Mouse (Mus musculus) inflammation-experienced regulatory T-cells, adult 6 months (primary cell): ENCODE data around the gene Gm28044. TPM values are rescaled to one million over a fixed set of nuclear protein-coding genes. Genes with fewer than 3 reads are reported as not detected.
A peak's percentile ranks its signal among the peaks of the same experiment; 100 is the strongest.
"Not testable (repeated sequence)": the region's sequence is repeated elsewhere in the genome, so short reads cannot be mapped to it uniquely, and the experiment has no call there.

Experiments used
- ATAC-seq: one replicate; pipeline ENCODE4 v1.8.0; 2017
- polyA plus RNA-seq, 3 experiments: library from polyadenylated mRNA; unstranded; fragments of 100-300 nt; shearing (Covaris generic); gene quantifications; one replicate each; pipeline ENCODE4 v1.2.1; 2017

The Gm28044 gene
- polyA plus RNA-seq, result under 1 TPM in 1 of 3 experiments, not detected in 2; 0.69 TPM

GRCm38 (mm10) chr13:67360131-67360744 is at the start of gene Gm28044, which contains the start of gene Zfp953:
Gene Gm28044 (minus strand): TSS chr13:67360536.
Gene Zfp953 (minus strand): TSS chr13:67360605.
- peak; percentile 96 for ATAC-seq

DNA sequence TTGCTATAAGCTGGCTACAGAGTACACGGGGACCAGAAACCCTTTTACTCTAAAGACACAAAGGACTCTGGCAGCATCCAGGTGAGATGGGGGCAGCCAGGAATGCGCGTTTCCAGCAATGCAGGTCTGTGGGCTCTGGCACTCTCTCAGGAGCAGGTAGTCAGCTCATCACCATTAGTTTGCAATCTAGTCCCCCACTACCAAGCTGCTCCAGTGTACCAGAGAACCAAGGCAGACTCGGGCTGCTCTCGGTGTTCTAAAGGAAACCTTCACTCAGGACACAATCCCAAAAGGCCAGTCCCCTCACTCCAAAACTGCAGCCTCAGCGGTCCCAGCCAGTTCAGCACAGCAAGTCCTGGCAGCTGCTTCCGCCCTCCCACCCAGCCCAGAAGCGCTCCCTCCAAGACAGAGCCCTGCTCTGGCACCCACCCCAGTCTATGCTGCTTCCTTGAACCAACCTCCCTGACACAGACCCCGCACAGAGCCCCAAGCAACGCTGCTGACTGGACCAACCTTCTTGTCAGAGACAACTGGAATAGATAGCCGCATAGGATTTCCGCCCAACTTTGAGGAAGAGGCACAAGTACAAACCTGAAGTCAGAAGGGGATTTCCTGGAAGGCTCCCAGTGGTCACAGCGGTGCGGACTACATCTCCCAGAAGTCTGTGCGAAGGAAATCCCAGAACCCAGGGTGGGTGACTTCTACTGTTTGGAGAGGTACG is 39.0 kb upstream of the Gm28044 start, which contains the start of gene Zfp429:
TSS of gene Zfp429 (minus strand) at position 637 of the 721 bp plus-strand sequence.
- peak; percentile 99 for ATAC-seq

GRCm38 (mm10) chr13:67376255-67376654 is 15.9 kb upstream of the Gm28044 start:
- not testable (repeated sequence) for ATAC-seq

DNA sequence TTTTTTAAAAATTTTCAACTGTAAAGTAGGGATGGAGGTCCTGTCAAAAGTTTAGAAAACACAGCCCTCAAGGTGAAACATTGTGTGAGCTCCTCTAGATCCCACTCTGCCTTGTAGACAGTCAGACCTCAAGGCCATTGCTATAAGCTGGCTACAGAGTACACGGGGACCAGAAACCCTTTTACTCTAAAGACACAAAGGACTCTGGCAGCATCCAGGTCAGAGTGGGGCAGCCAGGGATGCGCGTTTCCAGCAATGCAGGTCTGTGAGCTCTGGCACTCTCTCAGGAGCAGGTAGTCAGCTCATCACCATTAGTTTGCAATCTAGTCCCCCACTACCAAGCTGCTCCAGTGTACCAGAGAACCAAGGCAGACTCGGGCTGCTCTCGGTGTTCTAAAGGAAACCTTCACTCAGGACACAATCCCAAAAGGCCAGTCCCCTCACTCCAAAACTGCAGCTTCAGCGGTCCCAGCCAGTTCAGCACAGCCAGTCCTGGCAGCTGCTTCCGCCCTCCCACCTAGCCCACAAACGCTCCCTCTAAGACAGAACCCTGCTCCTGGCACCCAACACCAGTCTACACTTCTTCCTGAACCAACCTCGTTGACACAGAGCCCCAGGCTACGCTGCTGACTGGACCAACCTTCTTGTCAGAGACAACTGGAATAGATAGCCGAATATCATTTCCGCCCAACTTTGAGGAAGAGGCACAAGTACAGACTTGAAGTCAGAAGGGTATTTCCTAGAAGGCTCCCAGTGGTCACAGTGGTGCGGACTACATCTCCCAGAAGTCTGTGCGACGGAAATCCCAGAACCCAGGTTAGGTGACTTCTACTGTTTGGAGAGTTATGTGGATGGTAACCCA is 14.9 kb upstream of the Gm28044 start, which contains the start of the genes Gm28041 and Zfp456:
TSS of gene Gm28041 (minus strand) at position 684 of the 862 bp plus-strand sequence.
TSS of gene Zfp456 (minus strand) at position 761 of the 862 bp plus-strand sequence.
- ATAC-seq, result peak; percentile 99

- ATAC-seq, result no peak
Measured at GRCm38 (mm10) chr13:67351854-67352253, 8.5 kb downstream of the Gm28044 start.

DNA sequence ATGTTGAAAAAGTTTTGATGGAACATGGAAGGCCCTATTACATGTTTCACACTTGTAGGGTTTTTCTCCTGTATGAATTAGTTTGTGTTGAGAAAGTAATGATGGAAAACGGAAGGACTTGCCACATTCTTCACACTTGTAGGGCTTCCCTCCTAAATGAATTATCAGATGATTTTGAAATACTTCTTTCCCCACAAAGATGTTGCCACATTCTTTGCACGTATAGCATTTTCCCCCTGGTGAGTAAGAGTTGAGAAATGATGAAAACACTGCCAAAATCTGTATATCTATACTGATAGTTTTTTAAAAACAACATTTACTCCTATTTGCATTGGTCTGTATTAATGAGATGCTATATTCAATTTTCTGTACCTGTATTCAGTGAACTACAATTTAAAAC is 16.9 kb downstream of the Gm28044 start:
- no peak for ATAC-seq

DNA sequence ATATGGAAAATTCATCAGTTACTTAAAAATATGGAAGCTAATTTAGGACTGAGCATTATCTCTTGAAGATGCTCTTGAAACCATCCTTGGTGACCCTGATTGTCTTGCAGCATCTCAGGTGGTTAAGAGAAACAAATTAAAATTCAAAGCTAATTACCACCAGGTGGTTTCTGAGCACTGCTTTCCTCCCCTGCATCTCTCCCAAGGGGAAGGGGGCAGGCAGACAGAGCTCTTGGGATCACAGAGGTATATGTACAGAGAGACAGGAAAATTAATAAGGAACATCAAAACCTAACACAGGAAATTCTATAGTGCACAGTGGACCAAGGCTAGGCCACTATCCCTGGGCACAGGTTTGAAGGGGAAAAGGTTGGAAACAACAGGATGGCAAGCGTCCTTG is 27.5 kb downstream of the Gm28044 start:
- ATAC-seq, result peak; percentile 19

GRCm38 (mm10) chr13:67332019-67332724 is 28.2 kb downstream of the Gm28044 start, which contains the start of gene Zfp595:
Gene Zfp595 (minus strand): TSS chr13:67332570.
- ATAC-seq, result peak; percentile 96

DNA sequence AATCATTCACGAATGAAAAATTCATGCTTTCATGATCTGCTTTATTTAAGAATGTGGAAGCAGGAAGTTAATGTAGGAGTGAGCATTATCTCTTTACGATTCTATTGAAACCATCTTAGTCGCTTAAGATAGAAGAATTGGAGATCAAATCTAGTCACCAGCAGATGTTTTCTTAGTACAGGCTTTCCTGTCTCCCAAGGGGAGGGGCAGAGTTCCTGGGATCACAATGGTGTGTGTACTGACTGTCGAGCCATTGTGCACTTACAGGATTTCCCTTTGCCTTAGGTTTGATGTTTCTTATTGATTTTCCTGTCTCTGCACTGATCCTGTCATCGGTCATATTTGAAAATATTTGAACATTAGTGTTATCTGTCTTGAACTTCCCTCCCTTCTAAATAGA is 53.6 kb downstream of the Gm28044 start:
- peak; percentile 27 for ATAC-seq

DNA sequence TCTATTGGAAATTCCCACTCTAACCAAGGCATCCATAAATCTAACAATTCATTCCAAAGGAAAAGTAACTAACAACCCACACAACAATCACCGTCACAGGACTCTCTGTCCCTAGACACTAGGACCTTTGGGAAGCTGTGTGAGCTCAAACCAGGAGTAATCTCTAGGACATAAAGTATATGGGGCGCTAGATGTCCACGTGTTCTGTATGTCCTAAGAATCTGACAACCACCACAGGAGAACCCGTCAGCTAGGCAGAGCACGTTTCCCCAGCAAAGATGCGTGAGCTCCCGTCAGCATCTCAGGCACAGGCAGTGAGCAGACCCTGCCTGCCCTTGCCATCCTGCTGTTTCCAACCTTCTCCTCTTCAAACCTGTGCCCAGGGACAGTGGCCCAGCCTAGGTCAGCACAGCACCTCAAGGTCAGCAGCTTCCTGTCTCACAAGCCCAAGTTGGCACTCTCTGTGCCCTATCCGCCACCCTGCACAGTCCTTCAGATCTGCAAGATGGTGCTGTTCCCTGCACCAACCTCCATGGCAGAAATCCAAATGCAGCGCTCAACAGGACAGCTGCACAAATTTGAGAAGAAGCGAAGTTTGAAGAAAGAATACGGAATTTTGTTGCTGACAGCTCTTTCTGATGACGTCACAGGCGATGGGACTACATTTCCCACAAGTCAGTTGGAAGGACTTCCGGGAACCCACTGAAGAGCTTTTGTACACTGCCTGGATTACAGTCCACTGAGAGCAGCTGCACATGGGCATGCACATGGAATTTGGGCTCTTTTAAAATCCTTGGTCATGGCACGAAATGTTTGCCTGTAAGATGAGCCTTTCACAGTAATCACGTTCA is 54.3 kb downstream of the Gm28044 start, which contains the start of gene Zfp457:
TSS of gene Zfp457 (minus strand) at position 664 of the 851 bp plus-strand sequence.
- peak; percentile 98 for ATAC-seq

GRCm38 (mm10) chr13:67278314-67278713 is 82.0 kb downstream of the Gm28044 start, which contains the start of gene Zfp458:
Gene Zfp458 (minus strand): TSS chr13:67278466.
- no peak for ATAC-seq

- peak; percentile 41 for ATAC-seq
Measured at GRCm38 (mm10) chr13:67269383-67270065, 90.8 kb downstream of the Gm28044 start.

GRCm38 (mm10) chr13:67268568-67269369 is 91.6 kb downstream of the Gm28044 start:
- ATAC-seq, result peak; percentile 99

Other genes with a start within 250 kb of the Gm28044 start
- under 1 TPM in 2 of 3 experiments, not detected in 1; 0.44 to 0.50 TPM for gene Rslcan18, start 244.3 kb downstream of the Gm28044 start, polyA plus RNA-seq
- gene Zfp759, start 238.9 kb downstream of the Gm28044 start, polyA plus RNA-seq, result 1 to 10 TPM; 1.9 to 2.6 (median 2.0) TPM
- gene Rsl1, start 187.4 kb downstream of the Gm28044 start, polyA plus RNA-seq, result 10 to 100 TPM; 17.0 to 23.5 (median 21.8) TPM
- gene Zfp455, start 166.0 kb downstream of the Gm28044 start, polyA plus RNA-seq, result 1 to 10 TPM; 5.7 to 6.5 (median 6.5) TPM
- 1 to 10 TPM; 1.4 to 3.7 (median 1.9) TPM for gene Zfp458, start 82.1 kb downstream of the Gm28044 start, polyA plus RNA-seq
- under 1 TPM in 1 of 3 experiments, not detected in 2; 0.40 TPM for gene Zfp457, start 54.1 kb downstream of the Gm28044 start, polyA plus RNA-seq
- gene Zfp595, start 28.0 kb downstream of the Gm28044 start, polyA plus RNA-seq, result 1 to 10 TPM; 5.1 to 8.1 (median 6.1) TPM
- gene Zfp953, start 69 bp upstream of the Gm28044 start, polyA plus RNA-seq, result 1 to 10 TPM; 2.1 to 3.2 (median 2.8) TPM
- gene Gm28041, start 15.2 kb upstream of the Gm28044 start, polyA plus RNA-seq, result 1 to 10 TPM in 2 of 3 experiments, under 1 TPM in 1; 0.78 to 2.9 (median 2.5) TPM
- gene Zfp456, start 15.3 kb upstream of the Gm28044 start, polyA plus RNA-seq, result 1 to 10 TPM; 5.5 to 7.2 (median 5.6) TPM
- gene Zfp429, start 39.3 kb upstream of the Gm28044 start, polyA plus RNA-seq, result 10 to 100 TPM; 24.1 to 28.1 (median 25.8) TPM
- gene Zfp459, start 60.9 kb upstream of the Gm28044 start, polyA plus RNA-seq, result 1 to 10 TPM in 1 of 3 experiments, under 1 TPM in 2; 0.19 to 5.7 (median 0.82) TPM
- gene Zfp874a, start 91.1 kb upstream of the Gm28044 start, polyA plus RNA-seq, result 10 to 100 TPM; 12.7 to 18.2 (median 15.3) TPM
- gene Zfp874b, start 123.7 kb upstream of the Gm28044 start, polyA plus RNA-seq, result 10 to 100 TPM; 11.1 to 16.7 (median 12.4) TPM
- gene Zfp58, start 140.0 kb upstream of the Gm28044 start, polyA plus RNA-seq, result 10 to 100 TPM; 12.4 to 15.2 (median 13.4) TPM
- gene Gm26965, start 165.6 kb upstream of the Gm28044 start, polyA plus RNA-seq, result 1 to 10 TPM in 2 of 3 experiments, not detected in 1; 2.5 to 6.3 TPM
- 10 to 100 TPM; 51.7 to 63.1 (median 53.1) TPM for gene Zfp87, start 165.6 kb upstream of the Gm28044 start, polyA plus RNA-seq
- 10 to 100 TPM; 18.0 to 22.2 (median 18.5) TPM for gene Zfp748, start 193.3 kb upstream of the Gm28044 start, polyA plus RNA-seq
- gene Zfp729b, start 249.2 kb upstream of the Gm28044 start, polyA plus RNA-seq, result 10 to 100 TPM in 1 of 3 experiments, 1 to 10 TPM in 2; 7.1 to 10.0 (median 9.6) TPM